Mouse (Mus musculus) heart, adult 18-20 months (tissue): ENCODE results near the gene Hnrnpul1. TPM values are rescaled to one million over a fixed set of nuclear protein-coding genes. Genes with fewer than 3 reads are reported as not detected.
A peak's percentile ranks its signal among the peaks of the same experiment; 100 is the strongest.

Experiments used
- DNase-seq, 2 experiments: peaks; one replicate each; pipeline ENCODE4 v3.0.0; 2021 to 2022; ENCODE audit warnings: mixed read lengths in 1 of 2
- total RNA-seq, 2 experiments: library from RNA; stranded (reverse); gene quantifications; 2 replicates each; pipeline ENCODE4 v1.2.3; 2021

Gene Hnrnpul1
- total RNA-seq, 2 experiments from 2014 or later, result 70.7 to 71.3 TPM

GRCm38 (mm10) chr7:25689603-25690021 is 64.9 kb downstream of the Hnrnpul1 start:
- DNase-seq, result no peak

- DNase-seq, result peak; percentile 82 to 93
Observed at GRCm38 (mm10) chr7:25688810-25689586, 65.6 kb downstream of the Hnrnpul1 start.

GRCm38 (mm10) chr7:25687811-25688401 is 66.7 kb downstream of the Hnrnpul1 start:
- DNase-seq, result peak; percentile 78 to 81

GRCm38 (mm10) chr7:25686680-25687531 is 67.7 kb downstream of the Hnrnpul1 start, which contains the start of gene Tgfb1:
TSS of gene Tgfb1 (plus strand) at chr7:25687002.
- peak; percentile 87 to 90 for DNase-seq

- no peak for DNase-seq
Observed at GRCm38 (mm10) chr7:25685926-25686470, 68.6 kb downstream of the Hnrnpul1 start.

- DNase-seq, result no peak
Observed at GRCm38 (mm10) chr7:25684659-25685058, 69.9 kb downstream of the Hnrnpul1 start.

GRCm38 (mm10) chr7:25683474-25684180 is 70.9 kb downstream of the Hnrnpul1 start:
- peak in 1 of 2 experiments; percentile 57 for DNase-seq

- DNase-seq, result no peak
Observed at GRCm38 (mm10) chr7:25681341-25682231, 73.0 kb downstream of the Hnrnpul1 start.

- DNase-seq, result peak; percentile 97 to 98
Observed at GRCm38 (mm10) chr7:25680514-25681258, 73.9 kb downstream of the Hnrnpul1 start, which contains the start of gene B9d2. TSS of gene B9d2 (plus strand) at chr7:25680780.

- peak; percentile 29 to 39 for DNase-seq
Observed at GRCm38 (mm10) chr7:25679971-25680370, 74.6 kb downstream of the Hnrnpul1 start.

- no peak for DNase-seq
Observed at GRCm38 (mm10) chr7:25677013-25677412, 77.5 kb downstream of the Hnrnpul1 start.

- peak; percentile 88 to 90 for DNase-seq
Observed at GRCm38 (mm10) chr7:25676085-25676781, 78.3 kb downstream of the Hnrnpul1 start.

GRCm38 (mm10) chr7:25675405-25675804 is 79.2 kb downstream of the Hnrnpul1 start:
- no peak for DNase-seq

GRCm38 (mm10) chr7:25674719-25675300 is 79.7 kb downstream of the Hnrnpul1 start, which contains the start of gene Tmem91:
TSS of gene Tmem91 (minus strand) at chr7:25675166.
- no peak for DNase-seq

GRCm38 (mm10) chr7:25674297-25674696 is 80.3 kb downstream of the Hnrnpul1 start:
- no peak for DNase-seq

GRCm38 (mm10) chr7:25672442-25672841 is 82.1 kb downstream of the Hnrnpul1 start:
- DNase-seq, result no peak

GRCm38 (mm10) chr7:25671686-25672085 is 82.9 kb downstream of the Hnrnpul1 start:
- DNase-seq, result no peak
